Mouse (Mus musculus) testis, adult 2 months (tissue): ENCODE results near the gene Cd37. TPM values are rescaled to one million over a fixed set of nuclear protein-coding genes. Genes with fewer than 3 reads are reported as not detected.

Experiments used
- H3K27ac ChIP-seq: fragments of 200-500 bp; 2 replicates; pipeline ENCODE4 v1.5.1; 2012; ENCODE audit warnings: low read depth, low read length; ENCODE audit not compliant: control insufficient read depth, insufficient read depth
- H3K27me3 ChIP-seq: fragments of 200-500 bp; 2 replicates; pipeline ENCODE4 v1.6.1; 2012; ENCODE audit warnings: mild to moderate bottlenecking, low read length, moderate library complexity; ENCODE audit not compliant: control insufficient read depth, insufficient read depth
- H3K36me3 ChIP-seq: fragments of 200-500 bp; 2 replicates; pipeline ENCODE4 v1.6.1; 2012; ENCODE audit warnings: mild to moderate bottlenecking, low read length; ENCODE audit not compliant: control insufficient read depth, insufficient read depth
- H3K4me1 ChIP-seq: fragments of 200-500 bp; 2 replicates; pipeline ENCODE4 v1.6.1; 2012; ENCODE audit warnings: low read length; ENCODE audit not compliant: control insufficient read depth, insufficient read depth
- H3K4me3 ChIP-seq: fragments of 200-500 bp; 2 replicates; pipeline ENCODE4 v1.5.1; 2012; ENCODE audit warnings: low read depth, mild to moderate bottlenecking, low read length, moderate library complexity, mixed read lengths; ENCODE audit not compliant: control insufficient read depth
- CTCF ChIP-seq: fragments of 200-500 bp; IDR thresholded peaks from 2 replicates; pipeline ENCODE4 v1.5.1; 2012; ENCODE audit warnings: low read depth, mild to moderate bottlenecking, inconsistent platforms, low read length, moderate library complexity; ENCODE audit not compliant: control insufficient read depth, insufficient read depth, insufficient replicate concordance
- POLR2A ChIP-seq: fragments of 200-500 bp; IDR thresholded peaks from 2 replicates; pipeline ENCODE4 v1.6.1; 2012; ENCODE audit warnings: low read depth, mild to moderate bottlenecking, inconsistent platforms, low read length, moderate library complexity; ENCODE audit not compliant: control insufficient read depth
- polyA plus RNA-seq: library from polyadenylated mRNA; depleted of rRNA; stranded (reverse); fragments of >200 nt; gene quantifications from 2 replicates; pipeline ENCODE4 v1.2.3, GENCODE M21; 2012

Gene Cd37
- polyA plus RNA-seq, 1 experiment = 87.4 TPM

GRCm38 (mm10) chr7:45233580-45234332 lies 5.2 kb downstream of the Cd37 start:
- Histone ChIP-seq H3K27me3 (no peaks in the 10 kb centered on the region), H3K4me3 (peak overlapping the region; percentile 14; the same call in 1 of the 2 replicates), H3K27ac (no peak overlapping the region), H3K4me1 (peaks cover 19% of the 10 kb centered on the region), H3K36me3 (no peaks in the 10 kb centered on the region)
- TF ChIP-seq POLR2A = no peak
- no peak for TF ChIP-seq CTCF

GRCm38 (mm10) chr7:45232716-45233465 lies 6.0 kb downstream of the Cd37 start:
- H3K4me3 ChIP-seq = no peak overlapping the region
- H3K36me3 ChIP-seq = no peaks in the 10 kb centered on the region
- H3K27ac ChIP-seq = no peak overlapping the region
- TF ChIP-seq CTCF = no peak
- TF ChIP-seq POLR2A = no peak
- H3K27me3 ChIP-seq = no peaks in the 10 kb centered on the region
- peaks cover 14% of the 10 kb centered on the region for H3K4me1 ChIP-seq

- peaks cover 14% of the 10 kb centered on the region for H3K4me1 ChIP-seq
- H3K27me3 ChIP-seq = no peaks in the 10 kb centered on the region
- no peak overlapping the region for H3K4me3 ChIP-seq
- H3K27ac ChIP-seq = no peak overlapping the region
- no peaks in the 10 kb centered on the region for H3K36me3 ChIP-seq
- no peak for TF ChIP-seq POLR2A
- no peak for TF ChIP-seq CTCF
Measured at GRCm38 (mm10) chr7:45231941-45232340, 7.0 kb downstream of the Cd37 start.

GRCm38 (mm10) chr7:45231192-45231591 lies 7.7 kb downstream of the Cd37 start:
- Histone ChIP-seq H3K4me1 (peaks cover 14% of the 10 kb centered on the region), H3K4me3 (no peak overlapping the region), H3K27ac (no peak overlapping the region), H3K36me3 (no peaks in the 10 kb centered on the region), H3K27me3 (no peaks in the 10 kb centered on the region)
- TF ChIP-seq CTCF (no peak), POLR2A (no peak)

GRCm38 (mm10) chr7:45229459-45230203 lies 9.3 kb downstream of the Cd37 start:
- TF ChIP-seq CTCF (no peak), POLR2A (no peak)
- H3K4me3 ChIP-seq = no peak overlapping the region
- no peaks in the 10 kb centered on the region for H3K36me3 ChIP-seq
- H3K27ac ChIP-seq = no peak overlapping the region
- H3K27me3 ChIP-seq = no peaks in the 10 kb centered on the region
- peaks cover 8% of the 10 kb centered on the region for H3K4me1 ChIP-seq

- no peak for TF ChIP-seq POLR2A
- Histone ChIP-seq H3K36me3 (no peaks in the 10 kb centered on the region), H3K27me3 (no peaks in the 10 kb centered on the region), H3K27ac (no peak overlapping the region), H3K4me1 (peaks cover 6% of the 10 kb centered on the region), H3K4me3 (no peak overlapping the region)
Measured at GRCm38 (mm10) chr7:45229046-45229445, 9.9 kb downstream of the Cd37 start.

- Histone ChIP-seq H3K27ac (no peak overlapping the region), H3K4me1 (peaks cover under 1% of the 10 kb centered on the region), H3K27me3 (no peaks in the 10 kb centered on the region), H3K36me3 (no peaks in the 10 kb centered on the region), H3K4me3 (no peak overlapping the region)
- no peak for TF ChIP-seq CTCF
- no peak for TF ChIP-seq POLR2A
Measured at GRCm38 (mm10) chr7:45228548-45228947, 10.4 kb downstream of the Cd37 start.
